9 mouse cellular contexts compared by ENCODE assay signal in the genomic region with DNA sequence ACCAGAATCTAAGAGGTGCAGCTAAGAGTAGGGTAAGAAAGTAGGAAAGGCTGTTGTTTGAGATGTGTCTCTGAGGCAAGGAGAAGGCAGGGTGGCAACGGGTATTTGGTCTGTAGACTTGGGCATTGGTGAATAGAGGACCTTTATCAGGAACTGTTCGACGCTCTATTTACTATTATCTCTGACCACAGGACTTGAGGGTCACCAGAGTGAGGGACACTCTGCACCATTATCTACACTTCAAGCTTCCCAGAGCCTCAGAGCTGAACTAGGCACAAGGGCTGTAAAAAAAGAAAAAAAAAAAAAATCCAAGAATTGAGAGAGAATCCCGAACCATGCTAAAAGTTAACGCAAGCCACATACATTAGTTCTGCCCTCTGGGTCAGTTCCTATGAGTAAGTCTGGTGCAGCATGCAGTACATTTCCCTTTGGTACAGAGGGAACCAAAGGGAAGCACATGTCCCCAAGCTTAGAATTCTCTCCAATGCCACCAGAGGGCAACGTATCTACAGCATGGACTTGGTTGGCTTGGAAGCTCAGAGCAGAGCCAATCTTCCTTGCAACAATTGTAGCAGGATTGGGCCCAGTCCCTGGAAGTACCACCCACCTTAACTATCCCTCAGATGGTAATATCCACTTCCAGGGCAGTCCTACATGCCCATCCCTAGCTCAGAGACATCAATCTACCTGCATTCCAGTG. TPM values are rescaled to one million over a fixed set of nuclear protein-coding genes. Genes with fewer than 3 reads are reported as not detected.
DNase-seq lines count a peak whose midpoint lies in the region; ATAC-seq and TF ChIP-seq lines count a peak whose summit lies in the region.
"Had no signal": no experiment of that assay in that cellular context is flagged by ENCODE, and none has a peak within 500 bp of the region (broad histone marks: within the 10 kb centered on the region; RNA-seq: fewer than 3 reads in every experiment).

No protein-coding gene starts in this region.

- peak; percentile 58; the same call in 1 of the 2 replicates for TF ChIP-seq CTCF in small intestine, adult 2 months (IDR thresholded peaks at IDR 0.05; ENCODE audit: extremely low read depth, insufficient read length, insufficient replicate concordance, low read depth, low read length)

- peak; percentile 77 for DNase-seq in kidney, adult 11 months
- DNase-seq in c-Kit-positive CD71-negative TER-119-negative erythroid progenitor cells, embryonic 14.5 days (ENCODE audit: low read depth), result peak; percentile 63
- DNase-seq in hindbrain, embryonic 14.5 days (ENCODE audit: low spot score), result peak; percentile 77
- DNase-seq in left cerebral cortex, adult 11 months (ENCODE audit: low spot score), result peak; percentile 60
- DNase-seq in lung, postnatal 4 days, result peak; percentile 59 to 80

- no peak overlapping the region for H3K9ac ChIP-seq in kidney, embryonic 15.5 days
- no peak overlapping the region for H3K9ac ChIP-seq in forebrain, embryonic 13.5 days
- no peak overlapping the region for H3K9ac ChIP-seq in hindbrain, embryonic 14.5 days
- H3K9ac ChIP-seq: neural tube, embryonic 12.5 days had no signal

- no peak overlapping the region for H3K4me2 ChIP-seq in kidney, embryonic 15.5 days
- H3K4me2 ChIP-seq in forebrain, embryonic 13.5 days, result no peak overlapping the region
- H3K4me2 ChIP-seq in hindbrain, embryonic 14.5 days (replicated peaks), result no peak overlapping the region

- H3K27ac ChIP-seq in kidney, embryonic 15.5 days, result no peak overlapping the region
- H3K27ac ChIP-seq in forebrain, embryonic 13.5 days, result no peak overlapping the region
- H3K27ac ChIP-seq in hindbrain, embryonic 14.5 days, result no peak overlapping the region
- H3K27ac ChIP-seq in small intestine, adult 2 months (ENCODE audit: insufficient read depth, low read depth, low read length), result no peak overlapping the region
- H3K27ac ChIP-seq: neural tube, embryonic 12.5 days had no signal

- H3K36me3 ChIP-seq in kidney, embryonic 15.5 days, result no peaks in the 10 kb centered on the region
- H3K36me3 ChIP-seq in forebrain, embryonic 13.5 days (ENCODE audit: poor library complexity, severe bottlenecking), result no peaks in the 10 kb centered on the region
- H3K36me3 ChIP-seq in hindbrain, embryonic 14.5 days (replicated peaks; ENCODE audit: control insufficient read depth, insufficient read depth), result no peaks in the 10 kb centered on the region
- no peaks in the 10 kb centered on the region for H3K36me3 ChIP-seq in small intestine, adult 2 months (ENCODE audit: control insufficient read depth, insufficient read depth, low read length)
- H3K36me3 ChIP-seq: neural tube, embryonic 12.5 days had no signal

- WGBS in kidney, embryonic 15.5 days, result 40% methylated on average over 6 of the region's 6 CpGs
- 50% methylated on average over 6 of the region's 6 CpGs for WGBS in forebrain, embryonic 13.5 days
- 51% methylated on average over 6 of the region's 6 CpGs for WGBS in hindbrain, embryonic 14.5 days
- 27% methylated on average over 6 of the region's 6 CpGs for WGBS in small intestine, adult 2 months

- TF ChIP-seq POLR2A in small intestine, adult 2 months (IDR thresholded peaks at IDR 0.05; ENCODE audit: low read depth, low read length), result no peak

- H3K9me3 ChIP-seq in kidney, embryonic 15.5 days (replicated peaks), result no peaks in the 10 kb centered on the region
- H3K9me3 ChIP-seq in forebrain, embryonic 13.5 days (replicated peaks), result no peaks in the 10 kb centered on the region
- H3K9me3 ChIP-seq in hindbrain, embryonic 14.5 days (ENCODE audit: control insufficient read depth, low read length), result no peaks in the 10 kb centered on the region
- H3K9me3 ChIP-seq: neural tube, embryonic 12.5 days had no signal

- H3K27me3 ChIP-seq in kidney, embryonic 15.5 days, result peaks cover 62% of the 10 kb centered on the region
- H3K27me3 ChIP-seq in forebrain, embryonic 13.5 days, result peaks cover 60% of the 10 kb centered on the region
- peaks cover 59% of the 10 kb centered on the region for H3K27me3 ChIP-seq in hindbrain, embryonic 14.5 days (ENCODE audit: control insufficient read depth, insufficient read depth, low read length)
- peaks cover 34% of the 10 kb centered on the region for H3K27me3 ChIP-seq in small intestine, adult 2 months (ENCODE audit: control insufficient read depth, insufficient read depth, low read length)

- no peak; the same call in 1 of the 2 replicates for ATAC-seq in kidney, embryonic 15.5 days (replicated peaks; ENCODE audit: low FRiP score)
- ATAC-seq in forebrain, embryonic 13.5 days, result peak; percentile 59; the same call in 1 of the 2 replicates
- ATAC-seq in hindbrain, embryonic 14.5 days (ENCODE audit: low FRiP score), result peak; percentile 64; the same call in 1 of the 2 replicates

- peaks cover 39% of the 10 kb centered on the region for H3K4me1 ChIP-seq in kidney, embryonic 15.5 days
- H3K4me1 ChIP-seq in forebrain, embryonic 13.5 days, result peaks cover 27% of the 10 kb centered on the region
- peaks cover 25% of the 10 kb centered on the region for H3K4me1 ChIP-seq in hindbrain, embryonic 14.5 days (replicated peaks; ENCODE audit: control insufficient read depth, insufficient read depth, low read length)
- H3K4me1 ChIP-seq in small intestine, adult 2 months (ENCODE audit: control insufficient read depth, insufficient read depth, insufficient read length, low read length), result peaks cover 18% of the 10 kb centered on the region

- no peak overlapping the region for H3K4me3 ChIP-seq in kidney, embryonic 15.5 days (replicated peaks)
- H3K4me3 ChIP-seq in forebrain, embryonic 13.5 days, result no peak overlapping the region
- no peak overlapping the region for H3K4me3 ChIP-seq in hindbrain, embryonic 14.5 days (replicated peaks; ENCODE audit: low read length)
- no peak overlapping the region for H3K4me3 ChIP-seq in small intestine, adult 2 months (ENCODE audit: low read depth, low read length)
- H3K4me3 ChIP-seq: neural tube, embryonic 12.5 days had no signal

RNA-seq across cellular contexts. Expression of a gene that starts 2.3 kb away (rescaled TPM):
- 20.0 and 20.5 TPM in 2 replicates for polyA plus RNA-seq in kidney, embryonic 15.5 days (2015; fragmentation: Nextera tagmentation; extraction: Ambion mirVana)
- polyA plus RNA-seq in forebrain, embryonic 13.5 days (2015; fragmentation: Nextera tagmentation; extraction: Ambion mirVana), result 31.7 and 33.0 TPM in 2 replicates
- 19.4 and 19.8 TPM in 2 replicates for polyA plus RNA-seq in hindbrain, embryonic 14.5 days (2014; fragmentation: Nextera tagmentation; extraction: Ambion mirVana)
- polyA plus RNA-seq in small intestine, adult 2 months (2012; rRNA removed), result 5.3 and 24.1 TPM in 2 replicates

RNA-seq across cellular contexts. Expression of a gene that starts 6.3 kb away (rescaled TPM):
- polyA plus RNA-seq in kidney, embryonic 15.5 days (2015; fragmentation: Nextera tagmentation; extraction: Ambion mirVana), result 1.4 and 2.0 TPM in 2 replicates
- 0.22 and 0.28 TPM in 2 replicates for polyA plus RNA-seq in forebrain, embryonic 13.5 days (2015; fragmentation: Nextera tagmentation; extraction: Ambion mirVana)
- polyA plus RNA-seq in hindbrain, embryonic 14.5 days (2014; fragmentation: Nextera tagmentation; extraction: Ambion mirVana), result 1.1 and 1.4 TPM in 2 replicates
- 0.33 and 0.55 TPM in 2 replicates for polyA plus RNA-seq in small intestine, adult 2 months (2012; rRNA removed)

RNA-seq across cellular contexts. Expression of a gene that starts 21.1 kb away (rescaled TPM):
- 12.3 and 13.3 TPM in 2 replicates for polyA plus RNA-seq in kidney, embryonic 15.5 days (2015; fragmentation: Nextera tagmentation; extraction: Ambion mirVana)
- 13.7 and 14.3 TPM in 2 replicates for polyA plus RNA-seq in forebrain, embryonic 13.5 days (2015; fragmentation: Nextera tagmentation; extraction: Ambion mirVana)
- polyA plus RNA-seq in hindbrain, embryonic 14.5 days (2014; fragmentation: Nextera tagmentation; extraction: Ambion mirVana), result 12.9 and 14.9 TPM in 2 replicates
- 19.4 and 36.2 TPM in 2 replicates for polyA plus RNA-seq in small intestine, adult 2 months (2012; rRNA removed)

RNA-seq across cellular contexts. Expression of a gene that starts 26.0 kb away (rescaled TPM):
- 16.4 and 17.6 TPM in 2 replicates for polyA plus RNA-seq in kidney, embryonic 15.5 days (2015; fragmentation: Nextera tagmentation; extraction: Ambion mirVana)
- polyA plus RNA-seq in forebrain, embryonic 13.5 days (2015; fragmentation: Nextera tagmentation; extraction: Ambion mirVana), result 39.8 and 47.1 TPM in 2 replicates
- 6.4 and 8.1 TPM in 2 replicates for polyA plus RNA-seq in hindbrain, embryonic 14.5 days (2014; fragmentation: Nextera tagmentation; extraction: Ambion mirVana)
- polyA plus RNA-seq in small intestine, adult 2 months (2012; rRNA removed), result 183 and 395 TPM in 2 replicates

RNA-seq across cellular contexts. Expression of a gene that starts 42.3 kb away (rescaled TPM):
- polyA plus RNA-seq in kidney, embryonic 15.5 days (2015; fragmentation: Nextera tagmentation; extraction: Ambion mirVana), result 1,698 and 1,797 TPM in 2 replicates
- polyA plus RNA-seq in forebrain, embryonic 13.5 days (2015; fragmentation: Nextera tagmentation; extraction: Ambion mirVana), result 1,607 and 1,715 TPM in 2 replicates
- 1,223 and 1,455 TPM in 2 replicates for polyA plus RNA-seq in hindbrain, embryonic 14.5 days (2014; fragmentation: Nextera tagmentation; extraction: Ambion mirVana)
- polyA plus RNA-seq in small intestine, adult 2 months (2012; rRNA removed), result 455 and 523 TPM in 2 replicates
